Mouse (Mus musculus): ENCODE measurements around the gene Psap.

Gene Psap

DNA sequence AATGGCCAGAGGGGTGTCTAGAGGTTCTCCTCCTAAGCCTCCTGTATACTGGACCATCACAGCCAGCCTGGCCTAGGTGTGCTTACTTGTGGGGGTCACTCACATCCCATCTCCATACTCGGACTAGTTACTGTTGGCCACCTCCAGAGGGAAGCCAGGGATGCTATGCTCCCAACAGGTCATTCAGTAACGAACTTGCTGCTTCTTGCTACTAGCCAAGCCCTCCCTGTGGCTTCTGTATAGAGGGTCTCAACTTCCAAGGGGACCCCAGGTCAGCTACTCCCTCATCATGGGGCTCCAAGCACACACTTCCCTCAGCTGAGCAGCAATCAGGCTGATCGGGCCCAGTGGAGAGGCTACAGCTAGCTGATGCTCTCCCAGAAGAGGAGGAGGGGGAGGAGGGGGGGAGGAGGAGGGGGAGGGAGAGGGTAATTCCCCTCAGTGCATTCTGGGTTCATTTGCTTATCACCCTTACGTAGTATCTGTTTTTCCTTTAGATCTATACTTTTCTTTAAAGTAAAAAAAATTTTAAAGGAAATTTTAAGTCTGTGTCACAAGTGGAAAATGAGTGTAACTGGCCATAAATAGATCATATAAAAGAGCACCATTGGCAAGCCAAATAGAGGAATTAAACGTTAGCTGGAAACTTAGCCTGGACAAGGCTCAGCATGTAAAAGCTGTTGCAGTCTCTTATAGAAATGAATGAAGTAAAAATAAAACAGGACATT is 72.8 kb downstream of the Psap start:
- DNase-seq, result peak; percentile 35

DNA sequence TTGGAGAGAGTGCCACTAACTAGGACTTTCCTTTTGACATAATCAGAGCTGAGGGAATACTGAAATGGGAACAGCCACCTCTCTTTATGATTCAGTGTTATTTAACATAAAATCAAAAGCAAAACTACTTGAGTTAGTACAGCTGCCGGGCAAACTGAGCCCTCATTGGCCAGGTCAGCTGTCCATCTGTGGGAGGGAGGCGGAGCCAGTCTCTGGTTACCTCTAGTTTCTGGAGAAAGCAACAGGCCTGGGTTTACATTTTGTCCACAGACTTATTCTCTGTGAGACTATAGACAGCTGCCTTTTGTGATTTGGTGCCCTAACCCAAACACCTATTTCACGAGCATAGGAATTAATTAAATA is 73.4 kb downstream of the Psap start:
- peak; percentile 85 for DNase-seq

DNA sequence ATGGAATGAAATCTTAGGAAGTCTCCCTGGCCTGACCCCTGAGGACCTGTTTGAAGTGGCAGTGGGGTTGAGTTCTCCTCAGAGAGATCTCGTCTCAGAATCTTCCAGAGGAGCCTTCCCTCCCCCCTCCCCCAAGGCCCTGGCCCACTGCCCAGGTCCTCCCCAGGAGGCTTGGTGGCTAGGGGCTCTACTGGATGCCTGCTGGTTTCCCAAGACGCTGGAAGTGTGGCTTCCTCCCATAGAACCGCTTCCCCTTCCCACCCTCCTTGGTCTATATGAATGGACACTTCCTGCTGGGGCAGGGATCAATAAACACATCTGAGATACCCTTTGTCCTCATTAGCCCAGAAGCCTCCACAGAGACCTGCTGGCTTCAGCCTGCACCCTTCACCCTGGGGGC is 73.8 kb downstream of the Psap start:
- DNase-seq, result peak; percentile 47

DNA sequence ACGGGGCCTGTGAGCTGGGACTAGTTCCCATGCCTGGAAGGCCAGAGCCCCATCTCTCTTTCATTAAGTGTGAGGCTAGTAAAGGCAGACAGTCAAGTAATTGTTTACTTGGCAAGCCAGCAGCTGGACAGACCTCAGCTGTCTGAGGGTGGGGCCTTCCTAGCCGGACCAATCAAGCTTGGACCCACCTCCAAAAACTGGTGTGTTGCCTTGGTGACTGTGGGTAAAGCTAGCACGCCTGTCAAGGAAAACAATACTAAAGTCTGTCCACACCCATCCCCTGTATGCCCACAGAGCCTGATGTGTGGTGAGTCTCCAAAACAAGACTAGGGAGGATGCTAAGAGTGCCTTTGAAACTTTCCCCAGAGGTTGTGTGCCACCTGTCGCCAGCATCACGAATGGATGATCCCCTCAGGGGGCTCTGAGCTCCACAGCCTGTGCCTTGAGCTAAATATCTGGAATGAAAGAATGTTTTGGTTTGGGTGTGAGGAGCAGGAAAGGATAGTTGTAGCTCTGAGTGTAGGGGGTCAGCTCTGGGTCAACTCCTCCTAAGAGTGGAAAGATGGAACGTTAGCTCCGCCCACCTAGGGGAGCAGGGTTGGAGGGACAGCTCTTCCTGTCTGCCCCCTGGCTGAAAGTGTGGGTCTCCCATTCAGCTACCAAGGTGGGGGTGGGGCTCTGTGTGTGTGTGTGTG is 74.5 kb downstream of the Psap start:
- DNase-seq, result peak; percentile 83
